Mouse (Mus musculus): ENCODE results near the gene Thyn1. TPM values are rescaled to one million over a fixed set of nuclear protein-coding genes. Genes with fewer than 3 reads are reported as not detected.

The Thyn1 gene
- polyA plus RNA-seq, 1 experiment from 2014 or later = 128 TPM

DNA sequence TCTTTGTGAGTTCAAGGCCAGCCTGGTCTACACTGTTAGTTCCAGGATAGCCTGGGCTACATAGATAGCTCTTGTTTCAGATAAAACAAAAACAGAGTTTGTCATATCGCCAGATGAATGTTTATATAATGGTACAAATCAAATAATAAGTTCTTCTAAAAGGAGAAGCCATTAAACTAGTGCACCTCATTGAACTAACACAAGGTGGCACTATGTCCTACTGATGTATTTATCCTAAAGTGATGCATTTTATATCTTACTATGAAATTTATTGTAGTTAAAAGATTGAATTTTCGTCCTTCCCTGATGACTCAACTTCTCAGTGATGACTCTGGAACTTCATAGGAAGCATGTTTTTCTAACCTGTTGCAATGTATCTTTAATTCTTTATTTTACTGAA, 50.0 kb downstream of the Thyn1 start:
- Histone ChIP-seq H3K4me2 (replicated peaks) (no peak overlapping the region), H3K9ac (no peak overlapping the region), H3K4me1 (no peaks in the 10 kb centered on the region), H3K9me3 (no peaks in the 10 kb centered on the region), H3K27ac (no peak overlapping the region), H3K27me3 (replicated peaks) (no peaks in the 10 kb centered on the region), H3K36me3 (peaks cover 76% of the 10 kb centered on the region), H3K4me3 (no peak overlapping the region)
- no peak for ATAC-seq (ENCODE audit: low FRiP score, low read depth)
- WGBS = 95% methylated on average over 2 of the region's 2 CpGs

Other genes starting within 250 kb of the Thyn1 start
- 2.8 and 3.1 TPM in 2 replicates for gene Glb1l2, start 193.2 kb upstream of the Thyn1 start, polyA plus RNA-seq (2016; fragmentation: Nextera tagmentation; extraction: Ambion mirVana)
- not detected in 2 replicates for gene Glb1l3, start 138.8 kb upstream of the Thyn1 start, polyA plus RNA-seq (2016; fragmentation: Nextera tagmentation; extraction: Ambion mirVana)
- not detected in 2 replicates for gene Gm1110, start 76.6 kb upstream of the Thyn1 start, polyA plus RNA-seq (2016; fragmentation: Nextera tagmentation; extraction: Ambion mirVana)
- gene Acad8, start 144 bp upstream of the Thyn1 start, polyA plus RNA-seq (2016; fragmentation: Nextera tagmentation; extraction: Ambion mirVana) = 34.1 and 39.0 TPM in 2 replicates
- 66.2 TPM in 2 replicates for gene Vps26b, start 30.4 kb downstream of the Thyn1 start, polyA plus RNA-seq (2016; fragmentation: Nextera tagmentation; extraction: Ambion mirVana)
- 24.8 and 27.6 TPM in 2 replicates for gene Ncapd3, start 30.5 kb downstream of the Thyn1 start, polyA plus RNA-seq (2016; fragmentation: Nextera tagmentation; extraction: Ambion mirVana)
- gene Jam3, start 155.7 kb downstream of the Thyn1 start, polyA plus RNA-seq (2016; fragmentation: Nextera tagmentation; extraction: Ambion mirVana) = 114 and 128 TPM in 2 replicates